In the genomic region with DNA sequence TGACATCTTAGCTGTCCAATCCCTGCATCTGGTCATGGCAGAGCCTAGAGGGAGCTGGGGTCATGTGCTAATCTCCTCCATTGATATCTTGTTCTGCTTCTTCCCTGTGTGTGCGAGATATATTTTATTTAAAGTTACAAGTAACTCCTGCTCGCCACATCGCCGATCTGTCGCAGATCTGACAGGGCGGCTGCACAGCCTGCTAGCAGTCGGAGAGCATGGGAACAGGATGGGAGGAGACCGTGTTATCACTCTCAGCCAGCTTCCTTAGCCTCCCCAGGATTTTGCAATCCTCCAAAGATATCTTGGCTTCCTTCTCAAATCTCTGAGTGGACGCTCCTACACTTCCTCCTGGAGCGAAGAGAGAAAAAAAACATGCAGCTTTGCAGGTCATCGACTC, we compare ENCODE assay signal across 10 mouse cellular contexts. TPM values are rescaled to one million over a fixed set of nuclear protein-coding genes. Genes with fewer than 3 reads are reported as not detected.
DNase-seq lines count a peak whose midpoint lies in the region; ATAC-seq and TF ChIP-seq lines count a peak whose summit lies in the region.
"Had no signal": no experiment of that assay in that cellular context is flagged by ENCODE, and none has a peak within 500 bp of the region (broad histone marks: within the 10 kb centered on the region; RNA-seq: fewer than 3 reads in every experiment).

No protein-coding gene starts in this region.

- TF ChIP-seq CTCF in gastrocnemius, adult 2 months (IDR thresholded peaks at IDR 0.05): no peak
- no peak for TF ChIP-seq CTCF in forebrain, postnatal 0 days (IDR thresholded peaks at IDR 0.05; ENCODE audit: low read depth)
- no peak for TF ChIP-seq CTCF in midbrain, postnatal 0 days (IDR thresholded peaks at IDR 0.05)

- peak overlapping the region; percentile 45; the same call in 1 of the 2 replicates for H3K9ac ChIP-seq in heart, embryonic 13.5 days
- no peak overlapping the region for H3K9ac ChIP-seq in forebrain, postnatal 0 days
- H3K9ac ChIP-seq in midbrain, postnatal 0 days (replicated peaks; ENCODE audit: low read length, poor library complexity, severe bottlenecking): no peak overlapping the region
- H3K9ac ChIP-seq: hindbrain, embryonic 12.5 days; neural tube, embryonic 13.5 days had no signal

- H3K9me3 ChIP-seq in heart, embryonic 13.5 days: no peaks in the 10 kb centered on the region
- peaks cover 3% of the 10 kb centered on the region; the same call in 1 of the 2 replicates for H3K9me3 ChIP-seq in megakaryocyte, embryonic 14.5 days
- H3K9me3 ChIP-seq in forebrain, postnatal 0 days (ENCODE audit: low read length): no peaks in the 10 kb centered on the region
- H3K9me3 ChIP-seq in midbrain, postnatal 0 days (ENCODE audit: low read length): no peaks in the 10 kb centered on the region
- H3K9me3 ChIP-seq: hindbrain, embryonic 12.5 days; neural tube, embryonic 13.5 days had no signal

- WGBS in heart, embryonic 13.5 days: 30% methylated on average over 11 of the region's 11 CpGs
- 85% methylated on average over 11 of the region's 11 CpGs for WGBS in forebrain, postnatal 0 days
- WGBS in midbrain, postnatal 0 days: 75% methylated on average over 11 of the region's 11 CpGs

- peak overlapping the region; percentile 41 for H3K4me2 ChIP-seq in heart, embryonic 13.5 days
- H3K4me2 ChIP-seq in forebrain, postnatal 0 days (ENCODE audit: low read depth): no peak overlapping the region
- H3K4me2 ChIP-seq in midbrain, postnatal 0 days (ENCODE audit: low read depth, low read length, poor library complexity, severe bottlenecking): no peak overlapping the region
- H3K4me2 ChIP-seq: hindbrain, embryonic 12.5 days; neural tube, embryonic 13.5 days had no signal

- DNase-seq in gastrocnemius, adult 2 months: peak; percentile 40
- no peak for DNase-seq in gastrocnemius, postnatal 10 days
- DNase-seq in kidney, postnatal 36 days: peak; percentile 31 to 49
- no peak for DNase-seq in left cerebral cortex, postnatal 14 days (ENCODE audit: low spot score in 2 of 2)
- DNase-seq in forebrain, postnatal 0 days: no peak
- DNase-seq in midbrain, postnatal 0 days (ENCODE audit: low spot score): no peak

- H3K27ac ChIP-seq in gastrocnemius, adult 2 months: peak overlapping the region; percentile 73
- peak overlapping the region; percentile 75 for H3K27ac ChIP-seq in heart, embryonic 13.5 days (replicated peaks)
- H3K27ac ChIP-seq in forebrain, postnatal 0 days (ENCODE audit: low read depth, low read length): no peak overlapping the region
- no peak overlapping the region for H3K27ac ChIP-seq in midbrain, postnatal 0 days (ENCODE audit: low read depth, low read length)
- H3K27ac ChIP-seq: hindbrain, embryonic 12.5 days; neural tube, embryonic 13.5 days had no signal

- peaks cover 16% of the 10 kb centered on the region for H3K4me1 ChIP-seq in heart, embryonic 13.5 days
- peaks cover 13% of the 10 kb centered on the region for H3K4me1 ChIP-seq in megakaryocyte, embryonic 14.5 days
- no peaks in the 10 kb centered on the region for H3K4me1 ChIP-seq in forebrain, postnatal 0 days (ENCODE audit: insufficient read depth)
- no peaks in the 10 kb centered on the region for H3K4me1 ChIP-seq in midbrain, postnatal 0 days (ENCODE audit: insufficient read depth, low read length)
- H3K4me1 ChIP-seq: hindbrain, embryonic 12.5 days; neural tube, embryonic 13.5 days had no signal

- intact Hi-C loops in gastrocnemius, adult 2 months (cut with DNase I): loop anchor here (2.0 kb wide), 1 partner anchor 92 kb away; no protein-coding TSS in a partner anchor
- intact Hi-C loops in left cerebral cortex, postnatal 14 days (cut with DNase I): no loop called here

- no peaks in the 10 kb centered on the region for H3K36me3 ChIP-seq in heart, embryonic 13.5 days
- no peaks in the 10 kb centered on the region for H3K36me3 ChIP-seq in megakaryocyte, embryonic 14.5 days (replicated peaks; ENCODE audit: low read length)
- H3K36me3 ChIP-seq in forebrain, postnatal 0 days (ENCODE audit: insufficient read depth): no peaks in the 10 kb centered on the region
- no peaks in the 10 kb centered on the region for H3K36me3 ChIP-seq in midbrain, postnatal 0 days (ENCODE audit: insufficient read depth, low read length)
- H3K36me3 ChIP-seq: hindbrain, embryonic 12.5 days; neural tube, embryonic 13.5 days had no signal

- peak; percentile 73 for ATAC-seq in heart, embryonic 13.5 days (ENCODE audit: extremely low read depth, insufficient number of reproducible peaks, low FRiP score, low TSS enrichment)
- ATAC-seq in forebrain, postnatal 0 days: no peak
- ATAC-seq in midbrain, postnatal 0 days (ENCODE audit: low FRiP score): no peak

- H3K27me3 ChIP-seq in heart, embryonic 13.5 days (replicated peaks): no peaks in the 10 kb centered on the region
- H3K27me3 ChIP-seq in megakaryocyte, embryonic 14.5 days (replicated peaks): peaks cover 12% of the 10 kb centered on the region
- no peaks in the 10 kb centered on the region for H3K27me3 ChIP-seq in forebrain, postnatal 0 days (ENCODE audit: insufficient read depth, low read length)
- H3K27me3 ChIP-seq in midbrain, postnatal 0 days (ENCODE audit: insufficient read depth, low read length): no peaks in the 10 kb centered on the region
- H3K27me3 ChIP-seq: hindbrain, embryonic 12.5 days; neural tube, embryonic 13.5 days had no signal

- H3K4me3 ChIP-seq in gastrocnemius, adult 2 months: peak overlapping the region; percentile 55
- H3K4me3 ChIP-seq in heart, embryonic 13.5 days: no peak overlapping the region
- peak overlapping the region; percentile 80 for H3K4me3 ChIP-seq in megakaryocyte, embryonic 14.5 days (replicated peaks)
- no peak overlapping the region for H3K4me3 ChIP-seq in forebrain, postnatal 0 days (ENCODE audit: low read depth, low read length)
- H3K4me3 ChIP-seq in midbrain, postnatal 0 days (ENCODE audit: low read depth, low read length): no peak overlapping the region
- H3K4me3 ChIP-seq: hindbrain, embryonic 12.5 days; neural tube, embryonic 13.5 days had no signal

RNA-seq across cellular contexts. Expression of a gene that starts 17.3 kb away (rescaled TPM):
- total RNA-seq in gastrocnemius, adult 2 months (2021): under 1 TPM in 1 of 2 experiments, not detected in 1; 0.13 TPM
- total RNA-seq in gastrocnemius, postnatal 10 days (2021): under 1 TPM; 0.07 to 0.12 TPM
- 0.11 and 0.31 TPM in 2 replicates for polyA plus RNA-seq in heart, embryonic 13.5 days (2015; fragmentation: Nextera tagmentation; extraction: Ambion mirVana)
- not detected in 2 replicates for polyA plus RNA-seq in megakaryocyte, embryonic 14.5 days (2012; ENCODE audit: insufficient read depth, low replicate concordance)
- total RNA-seq in left cerebral cortex, postnatal 14 days (2021): under 1 TPM in 1 of 2 experiments, not detected in 1; 0.31 TPM
- total RNA-seq in forebrain, postnatal 0 days (2014; rRNA removed): 0.05 and 0.08 TPM in 2 replicates
- 0.06 and 0.13 TPM in 2 replicates for polyA plus RNA-seq in forebrain, postnatal 0 days (2015; fragmentation: Nextera tagmentation; extraction: Ambion mirVana)
- not detected in 2 replicates for total RNA-seq in midbrain, postnatal 0 days (2014; rRNA removed)
- 0.14 and 0.28 TPM in 2 replicates for polyA plus RNA-seq in midbrain, postnatal 0 days (2015; fragmentation: Nextera tagmentation; extraction: Ambion mirVana)
- polyA plus RNA-seq: neural tube, embryonic 13.5 days had no signal

Comparison
In these comparisons a context has a peak if more than half of its experiments do, and no peak if none do; other contexts are left out.
1. DNase-seq: peak in gastrocnemius, adult 2 months (single experiment) and kidney, postnatal 36 days (2 of 2); none in gastrocnemius, postnatal 10 days (single experiment), left cerebral cortex, postnatal 14 days (0 of 2), forebrain, postnatal 0 days (single experiment) and midbrain, postnatal 0 days (single experiment).
2. H3K27ac ChIP-seq: peak in gastrocnemius, adult 2 months (single experiment) and heart, embryonic 13.5 days (single experiment); none in forebrain, postnatal 0 days (single experiment) and midbrain, postnatal 0 days (single experiment).
3. H3K4me3 ChIP-seq: peak in gastrocnemius, adult 2 months (single experiment) and megakaryocyte, embryonic 14.5 days (single experiment); none in heart, embryonic 13.5 days (single experiment), forebrain, postnatal 0 days (single experiment) and midbrain, postnatal 0 days (single experiment).